Mouse (Mus musculus) cerebellum, postnatal 14 days (tissue): ENCODE data around the gene Ankrd6.

Experiments used
- DNase-seq, 2 experiments: peaks; one replicate each; pipeline ENCODE4 v3.0.0; 2021; ENCODE audit warnings: mixed read lengths in 2 of 2

Ankrd6 gene

DNA sequence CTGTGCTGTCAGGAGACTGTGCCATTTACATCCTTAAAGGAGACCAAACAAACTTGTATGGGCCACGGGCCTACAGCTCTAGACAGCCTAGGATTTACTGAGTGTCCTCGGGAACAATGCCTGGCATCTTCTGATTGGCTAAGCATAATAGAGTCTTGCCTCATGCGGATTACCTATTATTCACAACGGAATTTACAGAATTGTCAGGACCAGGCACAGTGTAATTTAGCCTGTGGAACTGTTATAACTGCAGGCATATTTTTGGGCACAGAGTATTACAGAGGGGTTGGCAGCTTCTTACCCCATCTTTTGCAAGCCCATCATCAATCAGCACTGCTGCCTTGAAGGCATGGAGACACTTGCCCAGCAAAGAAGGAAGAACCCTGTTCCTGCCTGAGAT lies 51.6 kb downstream of the Ankrd6 start:
- no peak for DNase-seq

GRCm38 (mm10) chr4:32891341-32891740 lies 59.3 kb downstream of the Ankrd6 start:
- DNase-seq, result no peak

GRCm38 (mm10) chr4:32890735-32891098 lies 59.9 kb downstream of the Ankrd6 start:
- DNase-seq, result no peak

DNA sequence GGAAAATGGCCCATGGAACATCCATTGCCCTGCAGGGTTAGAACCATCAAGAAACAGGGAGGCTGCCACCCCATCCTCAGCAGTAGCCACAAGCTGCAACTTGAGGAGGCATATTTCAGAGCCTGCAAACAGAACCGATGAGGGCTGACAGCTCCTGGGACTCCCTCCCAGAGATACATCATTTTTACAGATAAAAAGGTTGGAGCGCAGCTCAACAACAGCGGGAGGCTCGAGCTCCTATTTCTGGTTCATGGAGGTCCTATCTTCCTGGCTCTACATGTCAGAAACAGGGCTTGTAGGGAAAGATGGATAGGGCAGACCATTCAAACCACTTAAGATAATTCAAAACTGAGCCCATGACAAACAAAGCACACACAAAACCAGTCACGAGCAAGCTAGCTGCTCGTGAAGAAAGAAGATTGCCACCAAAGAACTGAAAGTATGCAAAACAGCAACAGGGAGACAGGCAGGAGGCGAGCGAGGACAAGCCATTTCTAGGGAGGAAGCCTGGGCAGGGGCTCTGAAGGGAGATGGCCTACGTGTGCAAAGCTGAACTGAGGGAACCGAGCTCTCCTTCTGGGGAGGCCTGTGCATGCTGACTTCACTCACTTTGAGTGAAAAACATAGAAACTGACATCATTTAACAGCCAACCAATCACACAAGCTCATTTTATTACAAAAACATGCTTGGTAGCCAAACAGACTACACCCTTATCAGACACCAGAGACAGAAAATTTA lies 60.5 kb downstream of the Ankrd6 start:
- no peak for DNase-seq

GRCm38 (mm10) chr4:32889246-32889645 lies 61.4 kb downstream of the Ankrd6 start:
- DNase-seq, result peak; percentile 65 to 68

- no peak for DNase-seq
These were observed 64.2 kb downstream of the Ankrd6 start for GRCm38 (mm10) chr4:32886479-32886878.

DNA sequence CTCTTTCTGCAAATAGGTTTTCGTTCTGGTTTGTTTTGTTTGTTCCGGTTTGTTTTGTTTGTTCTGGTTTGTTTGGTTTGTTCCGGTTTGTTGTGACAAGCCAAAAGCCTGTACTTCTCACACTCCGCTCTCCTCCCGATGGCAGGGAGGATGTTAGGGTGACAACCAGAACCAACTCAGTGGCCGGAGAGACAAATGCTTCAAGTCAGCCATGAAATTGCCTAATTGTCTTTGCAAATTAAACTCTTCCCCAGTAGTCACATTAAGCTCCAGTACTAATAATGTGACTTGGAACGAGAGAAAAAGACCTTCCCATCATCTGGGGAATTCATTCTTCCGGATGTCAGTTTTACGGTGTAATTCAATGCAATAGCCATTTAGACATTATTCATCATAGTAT lies 66.0 kb downstream of the Ankrd6 start:
- DNase-seq, result no peak

GRCm38 (mm10) chr4:32881001-32881400 lies 69.6 kb downstream of the Ankrd6 start:
- DNase-seq, result no peak

DNA sequence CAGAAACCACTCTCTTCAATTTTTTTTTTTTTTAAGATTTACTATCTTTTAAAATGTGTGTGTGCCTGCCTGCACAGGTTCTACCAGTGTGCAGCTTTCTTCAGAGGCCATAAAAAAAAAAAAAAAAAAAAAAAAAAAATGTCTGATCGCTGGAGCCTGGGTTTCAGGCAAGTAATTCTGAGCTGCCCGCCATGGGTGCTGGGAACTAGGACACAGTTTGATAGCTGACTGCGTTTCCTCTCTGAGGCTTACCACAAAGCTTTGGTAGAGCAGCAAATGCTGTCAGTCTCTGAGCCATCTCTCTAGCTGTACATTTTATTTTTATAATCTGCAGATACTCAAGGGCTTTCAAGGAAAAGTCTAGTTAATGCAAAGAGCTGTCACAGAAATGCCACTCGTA lies 76.0 kb downstream of the Ankrd6 start:
- DNase-seq, result no peak

GRCm38 (mm10) chr4:32872189-32872749 lies 78.4 kb downstream of the Ankrd6 start:
- DNase-seq, result no peak

DNA sequence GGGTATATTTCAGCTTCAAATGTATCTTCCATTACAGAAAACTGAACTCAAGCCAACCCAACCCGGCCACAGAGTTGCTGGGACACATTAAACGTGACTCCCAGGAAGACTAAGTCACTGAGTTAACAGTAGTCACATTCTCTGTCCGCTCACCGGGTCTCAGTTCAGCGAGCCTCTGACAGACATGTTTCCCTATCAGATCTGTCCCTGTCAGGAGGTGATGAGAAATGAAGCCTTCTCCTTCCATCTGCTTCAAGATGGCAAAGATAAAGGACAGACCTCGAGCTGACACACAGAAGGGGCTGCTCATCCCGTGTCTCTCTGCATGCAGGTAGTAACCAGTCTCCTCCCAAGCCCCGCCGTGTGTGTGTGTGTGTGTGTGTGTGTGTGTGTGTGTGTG lies 81.3 kb downstream of the Ankrd6 start:
- no peak for DNase-seq

GRCm38 (mm10) chr4:32868858-32869257 lies 81.8 kb downstream of the Ankrd6 start:
- no peak for DNase-seq

GRCm38 (mm10) chr4:32868437-32868836 lies 82.2 kb downstream of the Ankrd6 start:
- DNase-seq, result no peak

DNA sequence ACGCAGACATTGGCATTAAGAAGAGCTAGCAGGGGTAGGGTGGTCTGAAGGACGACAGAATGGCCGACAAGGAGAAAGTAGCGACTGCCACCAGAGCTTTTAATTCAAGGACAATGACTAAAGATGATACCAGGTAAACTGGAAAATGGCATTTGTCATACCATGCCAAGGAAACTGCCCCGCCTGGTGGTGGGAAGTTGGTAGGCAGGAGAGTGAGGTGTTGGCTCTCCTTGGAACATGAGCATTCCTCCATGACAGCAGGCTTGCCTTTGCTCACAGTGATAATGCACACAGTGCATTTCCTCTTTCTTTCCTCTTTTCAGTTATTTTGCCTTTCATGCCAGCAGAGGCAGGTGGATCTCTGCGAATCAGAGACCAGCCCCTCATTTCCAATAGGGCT lies 83.2 kb downstream of the Ankrd6 start:
- peak in 1 of 2 experiments; percentile 42 for DNase-seq

- no peak for DNase-seq
These were observed 85.8 kb downstream of the Ankrd6 start for GRCm38 (mm10) chr4:32864867-32865242.

DNA sequence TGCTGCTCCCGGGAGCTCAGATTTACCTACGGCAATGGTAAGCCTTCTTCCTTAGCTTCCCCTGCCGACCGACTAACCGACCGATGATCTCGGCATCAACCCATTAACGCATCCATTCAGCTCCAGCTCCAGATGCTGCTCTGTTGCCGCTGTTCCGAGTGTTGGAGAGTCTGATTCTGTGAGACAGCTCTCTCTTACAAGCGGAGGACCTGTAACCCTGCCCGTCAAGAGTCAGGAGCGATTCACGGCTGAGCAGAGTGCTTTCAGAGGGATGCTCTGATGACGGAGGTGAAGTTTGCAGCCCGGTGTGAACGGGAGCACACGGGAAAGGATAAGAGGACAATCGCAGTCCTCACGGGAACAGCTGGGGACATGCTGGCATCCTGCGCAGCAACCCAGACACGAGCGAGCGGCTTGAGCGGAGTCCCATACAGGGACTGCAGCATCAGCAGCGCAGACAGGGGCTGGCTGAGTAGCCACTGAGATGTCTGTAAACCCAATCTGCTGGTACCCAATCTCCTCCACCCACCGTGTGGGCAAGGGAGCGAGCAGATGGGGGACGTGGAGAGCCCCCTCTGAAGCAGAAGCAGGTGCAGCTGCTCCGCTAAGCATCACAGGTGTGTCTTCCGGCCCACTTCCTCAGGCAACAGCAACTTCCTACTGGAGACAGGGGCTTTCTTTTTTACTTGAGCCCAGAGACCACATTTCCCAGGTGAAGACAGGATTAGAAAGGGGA lies 86.3 kb downstream of the Ankrd6 start:
- DNase-seq, result peak; percentile 15 to 17

DNA sequence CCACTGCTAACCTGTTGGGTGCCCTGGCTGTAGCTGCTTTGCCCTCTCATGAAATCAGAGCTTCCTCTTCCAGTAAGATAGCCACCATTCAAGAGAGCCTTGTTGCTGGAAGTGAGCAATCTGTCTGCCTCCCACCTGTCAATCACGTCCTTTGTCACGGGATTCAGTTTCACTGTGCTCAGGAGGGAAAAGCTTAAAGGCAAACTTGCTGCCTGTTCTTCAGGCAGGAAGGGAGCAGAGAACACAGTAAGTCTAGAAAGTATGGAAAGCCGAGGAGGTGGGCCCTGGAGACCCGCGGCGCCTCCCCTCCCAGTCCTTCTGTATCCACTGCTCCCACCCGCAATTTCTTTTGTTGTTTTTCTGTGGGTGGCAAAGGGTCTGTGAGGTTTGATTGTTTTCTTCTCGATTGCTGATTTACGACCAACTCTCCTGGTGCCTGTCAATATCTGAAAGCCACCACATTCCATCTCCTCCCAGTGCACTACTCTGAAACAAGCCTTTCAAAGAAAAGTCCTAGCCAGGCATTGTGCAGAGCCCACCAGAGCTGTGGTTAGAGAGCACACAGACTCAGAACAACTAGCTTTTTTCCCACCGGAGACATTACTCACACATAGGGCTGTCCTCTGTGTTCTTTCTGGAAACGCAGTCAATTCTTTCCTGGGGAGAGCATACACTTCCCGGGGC lies 87.1 kb downstream of the Ankrd6 start:
- DNase-seq, result no peak

DNA sequence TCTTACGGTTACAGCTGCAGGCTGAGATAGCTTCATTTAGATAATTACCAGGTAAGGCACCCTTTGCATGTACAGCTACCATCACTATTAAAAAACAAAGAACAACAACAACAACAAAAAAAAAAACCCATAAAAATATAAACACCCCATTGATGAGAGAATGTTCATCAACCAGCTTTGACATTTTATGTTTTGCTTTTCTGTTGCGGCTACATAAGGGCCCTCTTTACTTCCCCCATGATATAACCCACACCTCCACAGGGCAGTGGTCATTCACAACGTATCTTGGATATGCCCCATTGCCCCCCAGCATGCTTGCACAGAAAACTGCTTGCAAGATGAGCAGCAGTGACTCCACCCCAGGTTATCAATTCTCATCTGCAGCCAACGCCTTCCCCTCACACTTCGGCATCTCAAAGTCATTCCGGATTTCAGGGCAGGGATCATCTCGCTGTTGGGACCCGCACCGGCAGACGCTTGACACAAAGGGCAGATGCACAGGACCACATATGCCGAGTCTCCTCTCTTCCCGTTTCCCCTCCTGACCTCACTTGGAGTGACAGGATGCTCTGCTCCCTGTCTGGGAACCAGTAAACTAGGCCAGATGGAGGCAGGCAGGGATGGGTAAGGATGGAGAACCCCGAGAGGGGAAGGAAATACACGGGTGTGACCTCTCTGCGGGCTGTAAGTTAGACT lies 87.7 kb downstream of the Ankrd6 start:
- peak; percentile 19 to 20 for DNase-seq

- DNase-seq, result no peak
These were observed 88.5 kb downstream of the Ankrd6 start for GRCm38 (mm10) chr4:32862011-32862750.

GRCm38 (mm10) chr4:32860184-32860965 lies 90.3 kb downstream of the Ankrd6 start:
- DNase-seq, result peak; percentile 59 to 62

- no peak for DNase-seq
These were observed 95.1 kb downstream of the Ankrd6 start for GRCm38 (mm10) chr4:32855580-32855979.
